Mouse (Mus musculus): ENCODE data around the gene Olfr206. TPM values are rescaled to one million over a fixed set of nuclear protein-coding genes. Genes with fewer than 3 reads are reported as not detected.

The Olfr206 gene
- not detected for polyA plus RNA-seq (2017; shearing (Covaris generic))

DNA sequence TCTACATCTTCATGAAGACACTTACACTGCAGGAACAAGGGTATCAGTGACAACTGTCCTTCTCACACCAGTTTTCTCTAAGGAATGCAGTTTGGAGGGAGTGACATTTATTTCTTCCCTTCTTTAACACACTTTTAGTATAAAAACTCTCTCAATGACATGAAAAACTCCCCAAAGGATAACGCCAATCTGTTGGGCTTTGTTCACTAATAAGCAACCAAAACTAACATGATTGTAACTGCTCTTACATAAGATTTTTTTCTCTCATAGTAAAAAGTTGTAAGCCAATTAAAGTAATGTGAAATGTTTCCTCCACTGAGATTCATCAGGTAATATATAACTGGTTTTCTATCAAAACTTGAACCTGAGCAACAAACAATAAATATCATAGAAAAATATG lies at the start of gene Olfr206:
Gene Olfr206, minus strand, starts transcription at position 101 of the 400 bp plus-strand sequence.

DNA sequence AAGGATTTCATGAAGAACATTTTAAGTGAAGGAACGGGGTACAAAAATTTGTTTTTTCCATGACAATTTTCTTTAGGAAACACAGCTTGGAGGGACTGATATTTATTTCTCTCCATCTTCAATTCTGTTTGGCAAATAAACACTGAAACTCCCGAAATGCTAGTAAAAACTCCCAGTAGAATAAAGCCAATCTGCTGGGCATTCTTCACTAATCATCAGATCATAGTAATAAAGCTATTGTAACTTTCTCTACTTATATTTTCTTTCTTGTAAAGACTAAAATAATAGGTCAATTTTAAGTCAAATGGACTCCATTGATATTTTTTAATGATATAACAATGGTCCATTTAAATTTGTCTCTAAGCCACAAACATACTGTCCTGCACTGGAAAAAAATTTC lies 14.8 kb upstream of the Olfr206 start, which contains the start of gene Olfr209:
Gene Olfr209, minus strand, starts transcription at position 101 of the 400 bp plus-strand sequence.

DNA sequence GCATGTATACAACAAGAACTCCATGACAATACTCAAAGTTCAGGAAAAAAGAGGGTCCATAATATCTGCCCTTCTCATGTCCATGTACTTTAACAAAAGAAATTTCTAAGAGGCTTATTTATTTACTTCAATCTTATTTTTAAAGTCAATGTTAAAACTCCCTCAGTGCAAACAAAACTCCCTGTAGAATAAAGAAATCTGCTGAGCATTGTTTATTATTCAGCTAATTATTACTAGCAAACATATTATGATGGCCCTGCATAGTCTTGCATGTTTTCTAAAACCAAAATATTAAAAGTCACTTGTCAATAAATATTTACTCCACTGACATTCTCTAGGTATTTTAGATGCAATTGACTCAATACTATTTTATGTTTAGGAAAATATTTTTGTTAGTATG lies 18.0 kb downstream of the Olfr206 start, which contains the start of gene Olfr205:
Gene Olfr205, minus strand, starts transcription at position 101 of the 400 bp plus-strand sequence.

DNA sequence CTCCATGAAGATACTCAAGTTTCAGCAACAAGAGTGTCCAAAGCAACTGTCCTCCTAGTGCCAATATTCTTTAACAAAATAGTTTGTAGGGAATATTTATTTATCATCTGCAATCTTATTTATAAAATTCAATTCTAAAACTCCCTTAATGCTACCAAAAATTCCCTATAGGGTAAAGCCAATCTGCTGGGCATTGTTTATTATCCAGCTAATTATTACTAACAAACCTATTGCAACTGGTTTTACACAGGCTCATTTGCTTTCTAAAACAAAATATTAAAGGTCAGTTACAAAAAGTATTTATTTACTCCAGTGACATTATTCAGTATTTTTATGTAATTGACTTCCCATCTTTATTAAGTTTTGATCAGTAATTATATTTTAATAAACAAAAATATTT lies 30.9 kb downstream of the Olfr206 start, which contains the start of gene Olfr204:
Gene Olfr204, minus strand, starts transcription at position 101 of the 400 bp plus-strand sequence.

DNA sequence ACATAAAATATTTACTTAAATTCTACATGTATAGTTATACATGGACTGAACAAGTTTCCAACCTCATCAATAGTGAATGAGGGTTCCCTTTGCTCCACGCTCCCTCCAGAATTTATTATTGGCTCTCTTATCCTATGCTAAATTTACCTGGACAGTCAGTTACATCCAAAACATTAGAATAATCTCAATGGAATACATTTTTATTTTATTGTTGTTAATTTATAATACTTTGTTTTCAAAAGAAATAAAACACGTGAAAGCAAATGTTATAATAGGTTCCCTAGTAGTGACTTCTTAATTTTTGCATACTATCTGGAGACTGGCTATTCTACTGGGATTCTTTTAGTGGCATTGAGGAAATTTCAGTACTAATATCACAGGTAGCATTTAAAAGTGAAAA lies 50.5 kb downstream of the Olfr206 start, which contains the start of gene Olfr203:
Gene Olfr203, plus strand, starts transcription at position 301 of the 400 bp plus-strand sequence.

Other genes starting within 250 kb of the Olfr206 start
- gene Olfr193, start 237.4 kb downstream of the Olfr206 start, polyA plus RNA-seq (2017; shearing (Covaris generic)): not detected
- not detected for gene Olfr194, start 228.2 kb downstream of the Olfr206 start, polyA plus RNA-seq (2017; shearing (Covaris generic))
- not detected for gene Olfr195, start 202.2 kb downstream of the Olfr206 start, polyA plus RNA-seq (2017; shearing (Covaris generic))
- not detected for gene Olfr196, start 178.8 kb downstream of the Olfr206 start, polyA plus RNA-seq (2017; shearing (Covaris generic))
- gene Olfr198, start 145.7 kb downstream of the Olfr206 start, polyA plus RNA-seq (2017; shearing (Covaris generic)): not detected
- gene Olfr199, start 129.5 kb downstream of the Olfr206 start, polyA plus RNA-seq (2017; shearing (Covaris generic)): not detected
- not detected for gene Olfr201, start 76.6 kb downstream of the Olfr206 start, polyA plus RNA-seq (2017; shearing (Covaris generic))
- not detected for gene Olfr202, start 62.5 kb downstream of the Olfr206 start, polyA plus RNA-seq (2017; shearing (Covaris generic))
- not detected for gene Olfr203, start 50.4 kb downstream of the Olfr206 start, polyA plus RNA-seq (2017; shearing (Covaris generic))
- gene Olfr204, start 31.0 kb downstream of the Olfr206 start, polyA plus RNA-seq (2017; shearing (Covaris generic)): not detected
- not detected for gene Olfr205, start 18.1 kb downstream of the Olfr206 start, polyA plus RNA-seq (2017; shearing (Covaris generic))
- gene Olfr209, start 14.7 kb upstream of the Olfr206 start, polyA plus RNA-seq (2017; shearing (Covaris generic)): not detected
- gene Gabrr3, start 58.1 kb upstream of the Olfr206 start, polyA plus RNA-seq (2017; shearing (Covaris generic)): 0.07 TPM
- 94.6 TPM for gene Riox2, start 122.5 kb upstream of the Olfr206 start, polyA plus RNA-seq (2017; shearing (Covaris generic))

All from inflammation-experienced regulatory T-cells, adult 16 weeks (primary cell).